Mouse (Mus musculus) lung, postnatal 0 days (tissue): ENCODE data around the gene Trp53i13. TPM values are rescaled to one million over a fixed set of nuclear protein-coding genes. Genes with fewer than 3 reads are reported as not detected.

Experiments used
- ATAC-seq: fragments of 200-750 bp; cut with Nextera tagmentation; 2 replicates; pipeline ENCODE4 v1.8.0; 2017; ENCODE audit warnings: moderate library complexity
- DNase-seq: peaks from one replicate; pipeline ENCODE4 v3.0.0-alpha.2; 2016; ENCODE audit warnings: low spot score
- H3K27ac ChIP-seq: fragments of 300-500 bp; sonication (generic); 2 replicates; pipeline ENCODE4 v1.5.1; 2014; ENCODE audit warnings: antibody characterized with exemption, mild to moderate bottlenecking, low read length, mixed read lengths
- H3K27me3 ChIP-seq: fragments of 300-500 bp; sonication (generic); replicated peaks from 2 replicates; pipeline ENCODE4 v1.6.1; 2014; ENCODE audit warnings: low read length, mixed read lengths; ENCODE audit not compliant: insufficient read depth
- H3K36me3 ChIP-seq: fragments of 300-500 bp; sonication (generic); 2 replicates; pipeline ENCODE4 v1.6.1; 2014; ENCODE audit warnings: low read length, mixed read lengths; ENCODE audit not compliant: insufficient read depth
- H3K4me1 ChIP-seq: fragments of 300-500 bp; sonication (generic); 2 replicates; pipeline ENCODE4 v1.6.1; 2014; ENCODE audit warnings: antibody characterized with exemption, low read depth, low read length, mixed read lengths; ENCODE audit not compliant: insufficient read depth
- H3K4me2 ChIP-seq: fragments of 300-500 bp; sonication (generic); replicated peaks from 2 replicates; pipeline ENCODE4 v1.6.1; 2014; ENCODE audit warnings: low read depth, mild to moderate bottlenecking, low read length, moderate library complexity, mixed read lengths
- H3K4me3 ChIP-seq: fragments of 300-500 bp; sonication (generic); 2 replicates; pipeline ENCODE4 v1.5.1; 2014; ENCODE audit warnings: low read depth, low read length
- H3K9ac ChIP-seq: fragments of 300-500 bp; sonication (generic); replicated peaks from 2 replicates; pipeline ENCODE4 v1.6.1; 2014; ENCODE audit warnings: low read depth, mild to moderate bottlenecking
- H3K9me3 ChIP-seq: fragments of 300-500 bp; sonication (generic); 2 replicates; pipeline ENCODE4 v1.6.1; 2016; ENCODE audit warnings: low read length, mixed read lengths
- CTCF ChIP-seq: IDR thresholded peaks from 2 replicates; pipeline ENCODE4 v1.5.1; 2016; ENCODE audit warnings: antibody characterized with exemption, mild to moderate bottlenecking
- EP300 ChIP-seq: IDR thresholded peaks from 2 replicates; pipeline ENCODE4 v1.6.1; 2016; ENCODE audit warnings: antibody characterized with exemption, mild to moderate bottlenecking, control low read depth
- WGBS: fragments of 180-500 bp; shearing (Covaris S2); extraction: QIAGEN DNeasy Blood & Tissue Kit; methylation state at CpG from one replicate; pipeline ENCODE4 v1.1.7; 2014; 5-methylcytosine and 5-hydroxymethylcytosine counted together
- polyA plus RNA-seq: library from polyadenylated mRNA; unstranded; fragments of >200 nt; fragmentation: Nextera tagmentation; extraction: Ambion mirVana; gene quantifications from 2 replicates; pipeline ENCODE4 v1.2.1, GENCODE M21; 2015

The Trp53i13 gene
- polyA plus RNA-seq, 1 experiment from 2014 or later = 32.9 TPM

- Histone ChIP-seq H3K9me3 (no peaks in the 10 kb centered on the region), H3K9ac (no peak overlapping the region), H3K4me1 (0 out of 2 replicates have a peak, but pooled peaks cover 4% of the 10 kb centered on the region), H3K27me3 (no peaks in the 10 kb centered on the region), H3K27ac (no peak overlapping the region; the same call in 1 of the 2 replicates), H3K4me2 (no peak overlapping the region), H3K4me3 (no peak overlapping the region), H3K36me3 (peaks cover 44% of the 10 kb centered on the region)
- peak; percentile 58 for DNase-seq
- TF ChIP-seq EP300 (no peak), CTCF (no peak)
- ATAC-seq = peak; percentile 61
- 59% methylated on average over 3 of the region's 3 CpGs for WGBS
These were observed 12.3 kb downstream of the Trp53i13 start for GRCm38 (mm10) chr11:77503511-77503910.

- no peaks in the 10 kb centered on the region for H3K9me3 ChIP-seq
- H3K4me1 ChIP-seq = 0 out of 2 replicates have a peak, but pooled peaks cover 4% of the 10 kb centered on the region
- H3K4me3 ChIP-seq = no peak overlapping the region
- no peaks in the 10 kb centered on the region for H3K27me3 ChIP-seq
- WGBS = 66% methylated on average over 6 of the region's 6 CpGs
- H3K27ac ChIP-seq = no peak overlapping the region
- no peak overlapping the region for H3K4me2 ChIP-seq
- no peak overlapping the region for H3K9ac ChIP-seq
- no peak for ATAC-seq
- H3K36me3 ChIP-seq = peaks cover 44% of the 10 kb centered on the region
- no peak for DNase-seq
- TF ChIP-seq CTCF (no peak), EP300 (no peak)
These were observed 13.3 kb downstream of the Trp53i13 start for GRCm38 (mm10) chr11:77502481-77502880.

DNA sequence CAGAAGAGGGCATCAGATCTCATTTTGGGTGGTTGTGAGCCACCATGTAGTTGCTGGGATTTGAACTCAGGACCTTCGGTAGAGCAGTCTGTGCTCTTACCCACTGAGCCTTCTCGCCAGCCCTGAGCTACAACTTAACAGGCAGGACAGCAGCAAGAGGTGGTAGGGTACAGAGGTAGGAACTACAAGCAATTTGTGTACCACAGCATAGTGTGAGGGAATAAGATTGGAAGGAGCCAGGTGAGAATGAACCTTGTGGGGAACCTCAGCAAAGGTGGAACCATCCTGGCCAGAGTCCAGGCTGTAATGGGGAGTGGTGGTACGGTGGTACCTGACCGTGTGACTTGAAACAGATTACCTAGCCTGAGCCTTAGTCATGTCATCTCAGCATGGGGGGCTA is 13.8 kb downstream of the Trp53i13 start:
- no peak for TF ChIP-seq CTCF
- TF ChIP-seq EP300 = no peak
- WGBS = 83% methylated on average over 4 of the region's 4 CpGs
- no peak for ATAC-seq
- DNase-seq = no peak
- no peak overlapping the region for H3K9ac ChIP-seq
- H3K27ac ChIP-seq = no peak overlapping the region
- H3K4me2 ChIP-seq = no peak overlapping the region
- H3K4me3 ChIP-seq = no peak overlapping the region
- H3K27me3 ChIP-seq = no peaks in the 10 kb centered on the region
- no peaks in the 10 kb centered on the region for H3K9me3 ChIP-seq
- H3K4me1 ChIP-seq = peaks cover 8% of the 10 kb centered on the region; the same call in 1 of the 2 replicates
- peaks cover 39% of the 10 kb centered on the region for H3K36me3 ChIP-seq

DNA sequence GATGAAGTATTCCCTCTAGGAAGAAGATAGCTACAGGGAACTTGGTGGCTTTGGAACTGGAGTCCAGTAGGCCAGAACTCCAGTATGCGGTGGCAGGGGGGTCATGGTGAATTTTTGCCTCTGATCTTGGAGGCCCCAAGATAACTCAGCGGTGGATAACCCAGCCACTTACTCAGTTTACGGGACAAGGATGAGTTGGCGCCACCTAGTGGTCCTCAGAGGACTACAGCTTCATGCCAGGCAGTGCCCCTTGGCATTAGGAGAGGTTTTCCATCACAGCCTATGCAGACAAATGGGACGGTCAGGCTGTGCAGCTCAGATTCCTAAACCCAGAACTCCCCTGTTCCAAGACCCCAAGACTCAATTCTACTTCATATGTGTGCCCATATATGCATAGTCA is 14.4 kb downstream of the Trp53i13 start:
- TF ChIP-seq CTCF (peak; percentile 92), EP300 (no peak)
- Histone ChIP-seq H3K27ac (no peak overlapping the region), H3K9ac (no peak overlapping the region), H3K36me3 (peaks cover 36% of the 10 kb centered on the region), H3K4me2 (no peak overlapping the region), H3K9me3 (no peaks in the 10 kb centered on the region), H3K4me1 (peaks cover 10% of the 10 kb centered on the region; the same call in 1 of the 2 replicates), H3K4me3 (no peak overlapping the region), H3K27me3 (no peaks in the 10 kb centered on the region)
- no peak for ATAC-seq
- WGBS = 18% methylated on average over 5 of the region's 5 CpGs
- peak; percentile 86 for DNase-seq

- DNase-seq (no peak), ATAC-seq (no peak)
- TF ChIP-seq EP300 (no peak), CTCF (no peak)
- WGBS = 77% methylated on average over 17 of the region's 17 CpGs
- H3K9ac ChIP-seq = no peak overlapping the region
- H3K27me3 ChIP-seq = no peaks in the 10 kb centered on the region
- no peaks in the 10 kb centered on the region for H3K9me3 ChIP-seq
- H3K4me2 ChIP-seq = no peak overlapping the region
- H3K4me1 ChIP-seq = peaks cover 14% of the 10 kb centered on the region; the same call in 1 of the 2 replicates
- no peak overlapping the region for H3K27ac ChIP-seq
- no peak overlapping the region for H3K4me3 ChIP-seq
- peaks cover 36% of the 10 kb centered on the region for H3K36me3 ChIP-seq
These were observed 15.1 kb downstream of the Trp53i13 start for GRCm38 (mm10) chr11:77500361-77501325.

DNA sequence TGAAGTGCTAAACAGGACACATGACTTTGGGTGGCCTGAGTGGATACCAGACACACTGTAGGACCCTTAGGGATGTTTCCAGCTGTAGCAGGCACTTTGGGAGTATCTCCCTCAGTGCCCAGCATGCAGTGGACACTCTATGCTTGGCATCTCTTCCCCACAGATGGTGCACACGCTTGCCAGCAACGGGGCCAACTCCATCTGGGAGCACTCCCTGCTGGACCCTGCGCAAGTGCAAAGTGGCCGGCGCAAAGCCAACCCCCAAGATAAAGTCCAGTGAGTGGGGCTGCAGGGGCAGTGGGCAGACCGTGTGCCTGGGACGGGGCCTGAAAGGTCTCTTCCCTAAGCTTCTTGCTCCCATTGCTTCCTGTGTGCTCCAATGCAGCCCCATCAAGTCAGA is 16.4 kb downstream of the Trp53i13 start:
- ATAC-seq = no peak

More for the DNA sequence above, 16.4 kb downstream of the Trp53i13 start:
- H3K4me2 ChIP-seq = no peak overlapping the region
- peaks cover 27% of the 10 kb centered on the region for H3K36me3 ChIP-seq
- 82% methylated on average over 7 of the region's 7 CpGs for WGBS
- peaks cover 17% of the 10 kb centered on the region for H3K4me1 ChIP-seq
- no peaks in the 10 kb centered on the region for H3K9me3 ChIP-seq
- no peak overlapping the region for H3K9ac ChIP-seq
- no peaks in the 10 kb centered on the region for H3K27me3 ChIP-seq
- H3K27ac ChIP-seq = no peak overlapping the region
- no peak for TF ChIP-seq EP300
- TF ChIP-seq CTCF = no peak
- DNase-seq = no peak
- H3K4me3 ChIP-seq = no peak overlapping the region
